Mouse (Mus musculus) lung, adult 2 months (tissue): Measurements from ENCODE around the gene Bcl2l12.

Experiments
- CTCF ChIP-seq: fragments of 200-500 bp; IDR thresholded peaks from 2 replicates; pipeline ENCODE4 v1.5.1; 2011; ENCODE audit warnings: mild to moderate bottlenecking, low read length, control low read depth; ENCODE audit not compliant: insufficient read depth
- POLR2A ChIP-seq: fragments of 200-500 bp; IDR thresholded peaks from 2 replicates; pipeline ENCODE4 v1.6.1; 2011; ENCODE audit warnings: low read depth, mild to moderate bottlenecking, control low read depth, low read length, borderline replicate concordance; ENCODE audit errors: extremely low read depth

DNA sequence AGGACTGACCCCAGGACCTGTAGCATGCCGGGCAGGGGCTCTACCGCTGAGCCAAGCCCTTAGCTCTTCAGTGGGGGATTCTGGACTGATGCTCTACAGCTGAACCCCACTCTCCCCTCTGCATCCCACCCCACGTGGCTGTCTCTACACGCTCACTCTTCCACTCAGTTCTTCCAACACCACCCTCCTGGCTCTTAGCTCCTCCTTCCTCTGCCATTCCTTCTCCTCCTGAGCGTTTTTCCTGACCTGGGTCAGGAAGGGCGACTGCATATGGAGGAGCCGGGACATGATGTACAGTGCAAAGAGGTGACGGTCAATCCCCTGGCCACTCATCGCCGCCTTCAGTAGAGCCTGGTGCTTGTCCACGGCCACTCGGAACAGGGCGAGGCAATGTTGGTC lies 38.0 kb downstream of the Bcl2l12 start:
- no peak for TF ChIP-seq POLR2A
- TF ChIP-seq CTCF = no peak
